Mouse (Mus musculus) E14TG2a.4 (cell line): Measurements from ENCODE around the gene Rassf5.
A peak's percentile ranks its signal among the peaks of the same experiment; 100 is the strongest.

Experiments used
- H3K27me3 ChIP-seq: 2 replicates; pipeline ENCODE4 v1.6.1; 2014; ENCODE audit warnings: low read length, control low read depth; ENCODE audit not compliant: insufficient read depth
- H3K36me3 ChIP-seq: 2 replicates; pipeline ENCODE4 v1.6.1; 2014; ENCODE audit warnings: low read length, control low read depth; ENCODE audit not compliant: insufficient read depth
- H3K4me1 ChIP-seq: replicated peaks from 2 replicates; pipeline ENCODE4 v1.6.1; 2014; ENCODE audit warnings: low read depth, low read length, control low read depth
- H3K4me3 ChIP-seq: replicated peaks from 2 replicates; pipeline ENCODE4 v1.5.1; 2014; ENCODE audit warnings: mild to moderate bottlenecking, low read length
- H3K9me3 ChIP-seq: 2 replicates; pipeline ENCODE4 v1.6.1; 2014; ENCODE audit warnings: low read length, control low read depth
- CTCF ChIP-seq: conservative IDR thresholded peaks from 2 replicates; pipeline ENCODE4 v1.5.1; 2014; ENCODE audit warnings: low read length
- NANOG ChIP-seq: IDR thresholded peaks from 2 replicates; pipeline ENCODE4 v1.6.1; 2014; ENCODE audit warnings: borderline replicate concordance, low read length, mixed read lengths
- POU5F1 ChIP-seq: IDR thresholded peaks from 2 replicates; pipeline ENCODE4 v1.6.1; 2014; ENCODE audit warnings: low read length, borderline replicate concordance

The Rassf5 gene

GRCm38 (mm10) chr1:131208081-131208480, 37.0 kb downstream of the Rassf5 start:
- H3K36me3 ChIP-seq = no peaks in the 10 kb centered on the region
- H3K4me1 ChIP-seq = no peaks in the 10 kb centered on the region
- H3K4me3 ChIP-seq = no peak overlapping the region
- peaks cover 2% of the 10 kb centered on the region; the same call in 1 of the 2 replicates for H3K27me3 ChIP-seq
- no peaks in the 10 kb centered on the region for H3K9me3 ChIP-seq
- TF ChIP-seq CTCF (no peak), NANOG (no peak), POU5F1 (no peak)

GRCm38 (mm10) chr1:131207531-131207930, 37.5 kb downstream of the Rassf5 start:
- peaks cover 2% of the 10 kb centered on the region; the same call in 1 of the 2 replicates for H3K27me3 ChIP-seq
- H3K4me1 ChIP-seq = no peaks in the 10 kb centered on the region
- no peaks in the 10 kb centered on the region for H3K9me3 ChIP-seq
- TF ChIP-seq CTCF = peak; percentile 69
- no peak for TF ChIP-seq NANOG
- TF ChIP-seq POU5F1 = no peak
- H3K4me3 ChIP-seq = no peak overlapping the region
- H3K36me3 ChIP-seq = no peaks in the 10 kb centered on the region

- Histone ChIP-seq H3K4me1 (no peaks in the 10 kb centered on the region), H3K36me3 (no peaks in the 10 kb centered on the region), H3K4me3 (no peak overlapping the region), H3K9me3 (no peaks in the 10 kb centered on the region), H3K27me3 (peaks cover 4% of the 10 kb centered on the region)
- TF ChIP-seq NANOG = no peak
- TF ChIP-seq POU5F1 = no peak
- TF ChIP-seq CTCF = no peak
Observed at GRCm38 (mm10) chr1:131206342-131206741, 38.7 kb downstream of the Rassf5 start.

- Histone ChIP-seq H3K27me3 (peaks cover 22% of the 10 kb centered on the region), H3K36me3 (no peaks in the 10 kb centered on the region), H3K4me3 (no peak overlapping the region), H3K4me1 (peaks cover 12% of the 10 kb centered on the region), H3K9me3 (no peaks in the 10 kb centered on the region)
- no peak for TF ChIP-seq NANOG
- no peak for TF ChIP-seq CTCF
- no peak for TF ChIP-seq POU5F1
Observed at GRCm38 (mm10) chr1:131204461-131204860, 40.6 kb downstream of the Rassf5 start.

- H3K4me1 ChIP-seq = peaks cover 27% of the 10 kb centered on the region
Observed at GRCm38 (mm10) chr1:131201391-131201790, 43.7 kb downstream of the Rassf5 start.

GRCm38 (mm10) chr1:131200588-131200987, 44.5 kb downstream of the Rassf5 start:
- no peaks in the 10 kb centered on the region for H3K36me3 ChIP-seq
- no peak for TF ChIP-seq CTCF
- TF ChIP-seq POU5F1 = no peak
- TF ChIP-seq NANOG = no peak

More at GRCm38 (mm10) chr1:131201391-131201790, 43.7 kb downstream of the Rassf5 start:
- no peaks in the 10 kb centered on the region for H3K9me3 ChIP-seq
- H3K27me3 ChIP-seq = peaks cover 33% of the 10 kb centered on the region
- no peak overlapping the region for H3K4me3 ChIP-seq
- no peak for TF ChIP-seq NANOG
- no peaks in the 10 kb centered on the region for H3K36me3 ChIP-seq

GRCm38 (mm10) chr1:131199976-131200375, 45.1 kb downstream of the Rassf5 start:
- Histone ChIP-seq H3K36me3 (no peaks in the 10 kb centered on the region), H3K4me1 (peaks cover 27% of the 10 kb centered on the region), H3K27me3 (peaks cover 33% of the 10 kb centered on the region), H3K4me3 (peak overlapping the region; percentile 63), H3K9me3 (no peaks in the 10 kb centered on the region)
- no peak for TF ChIP-seq POU5F1
- no peak for TF ChIP-seq NANOG
- TF ChIP-seq CTCF = peak; percentile 12

More at GRCm38 (mm10) chr1:131200588-131200987, 44.5 kb downstream of the Rassf5 start:
- Histone ChIP-seq H3K27me3 (peaks cover 33% of the 10 kb centered on the region), H3K9me3 (no peaks in the 10 kb centered on the region), H3K4me3 (no peak overlapping the region; the same call in 1 of the 2 replicates), H3K4me1 (peaks cover 27% of the 10 kb centered on the region)

GRCm38 (mm10) chr1:131199118-131199821, 45.8 kb downstream of the Rassf5 start:
- Histone ChIP-seq H3K4me1 (peaks cover 27% of the 10 kb centered on the region), H3K36me3 (no peaks in the 10 kb centered on the region), H3K9me3 (no peaks in the 10 kb centered on the region), H3K27me3 (peaks cover 33% of the 10 kb centered on the region), H3K4me3 (peak overlapping the region; percentile 63)
- TF ChIP-seq POU5F1 (no peak), CTCF (no peak), NANOG (no peak)
